Mouse (Mus musculus) mesoderm, embryonic 11.5 days (tissue): ENCODE data around the gene Shank1.

Experiments
- DNase-seq: peaks from one replicate; pipeline ENCODE4 v3.0.0-alpha.2; 2012; ENCODE audit warnings: low read depth, low spot score

Shank1 gene

DNA sequence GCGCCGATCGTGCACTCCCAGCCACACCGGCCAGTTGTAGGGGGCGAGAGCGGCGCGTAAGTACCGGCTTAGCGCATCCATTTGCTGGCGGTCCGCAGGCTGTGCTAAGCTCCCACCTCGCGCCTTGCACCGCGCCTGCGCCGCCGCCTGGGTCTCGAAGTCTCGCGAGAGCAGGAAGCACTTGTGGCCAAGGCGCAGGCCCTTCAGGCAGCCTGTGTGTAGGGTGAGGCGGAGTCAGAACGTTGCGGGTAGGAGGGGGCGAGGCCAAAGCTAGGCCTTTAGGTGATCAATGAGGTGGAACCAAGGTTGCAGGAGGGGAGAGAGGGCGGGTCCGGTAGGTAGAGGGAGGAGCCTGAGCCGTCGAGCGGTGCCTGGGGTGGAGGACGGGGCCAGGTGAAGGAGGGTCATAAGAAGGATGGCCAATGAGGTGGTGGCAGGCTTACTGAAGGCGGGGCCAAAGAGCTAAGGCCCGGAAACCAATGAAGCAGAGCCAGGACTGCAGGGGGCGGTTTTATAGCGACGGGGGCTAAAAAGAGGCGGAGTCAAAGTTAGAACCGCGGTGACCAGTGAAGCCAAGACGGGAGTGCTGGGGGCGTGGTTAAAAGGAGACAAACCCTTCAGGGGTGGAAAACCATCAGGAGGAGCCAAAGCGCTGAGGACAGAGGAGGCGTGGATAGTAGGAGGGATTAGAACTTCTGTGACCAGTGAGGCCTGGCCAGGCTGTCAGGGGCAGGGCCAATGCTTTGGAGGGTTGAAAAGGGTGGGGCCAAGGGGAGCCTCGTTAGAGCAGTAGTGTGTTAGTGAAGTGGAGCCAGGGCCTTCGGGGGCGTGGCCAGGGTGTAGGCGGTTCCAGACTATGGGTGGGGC, 5.0 kb upstream of the Shank1 start:
- peak; percentile 99 for DNase-seq

- DNase-seq, result no peak
Observed at GRCm38 (mm10) chr7:44305686-44306085, 4.4 kb upstream of the Shank1 start.

DNA sequence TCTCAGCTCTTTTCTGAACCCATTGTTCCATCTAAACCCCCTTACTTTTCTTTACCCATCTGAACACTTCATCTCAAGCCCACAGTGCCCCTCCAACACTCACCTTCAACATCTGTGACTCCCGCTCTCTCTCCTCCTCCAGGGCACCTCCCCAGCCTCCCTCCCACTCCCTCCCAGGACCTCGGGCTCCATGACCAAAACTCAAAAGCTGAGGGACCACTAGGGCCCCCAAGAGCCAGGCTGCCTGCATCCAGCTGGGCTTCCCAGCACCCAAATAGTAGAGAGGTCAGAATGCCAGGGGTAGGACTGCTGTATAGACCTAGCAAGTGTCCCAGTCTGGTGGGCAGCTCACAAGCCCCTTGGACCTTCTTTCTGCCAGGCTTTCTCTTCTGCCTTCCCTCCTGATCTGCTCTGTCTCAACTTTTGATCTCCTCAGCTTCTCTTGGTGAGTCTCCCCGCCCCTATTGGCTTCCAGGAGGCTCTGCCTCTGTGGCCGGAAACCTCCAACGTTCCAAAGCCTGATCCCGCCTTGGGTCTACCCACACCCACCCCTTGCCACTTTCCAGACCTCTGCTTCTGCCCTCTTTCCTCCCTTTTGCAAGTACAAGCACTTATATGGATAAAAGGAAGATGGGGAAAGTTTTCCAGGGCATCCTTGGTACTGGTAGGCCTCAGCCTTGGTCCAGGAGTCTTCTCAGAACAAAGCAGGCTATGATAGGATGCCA, 3.4 kb upstream of the Shank1 start, which contains the start of gene Clec11a:
Clec11a (minus strand) TSS at position 387 of the 725 bp plus-strand sequence.
- DNase-seq, result no peak

DNA sequence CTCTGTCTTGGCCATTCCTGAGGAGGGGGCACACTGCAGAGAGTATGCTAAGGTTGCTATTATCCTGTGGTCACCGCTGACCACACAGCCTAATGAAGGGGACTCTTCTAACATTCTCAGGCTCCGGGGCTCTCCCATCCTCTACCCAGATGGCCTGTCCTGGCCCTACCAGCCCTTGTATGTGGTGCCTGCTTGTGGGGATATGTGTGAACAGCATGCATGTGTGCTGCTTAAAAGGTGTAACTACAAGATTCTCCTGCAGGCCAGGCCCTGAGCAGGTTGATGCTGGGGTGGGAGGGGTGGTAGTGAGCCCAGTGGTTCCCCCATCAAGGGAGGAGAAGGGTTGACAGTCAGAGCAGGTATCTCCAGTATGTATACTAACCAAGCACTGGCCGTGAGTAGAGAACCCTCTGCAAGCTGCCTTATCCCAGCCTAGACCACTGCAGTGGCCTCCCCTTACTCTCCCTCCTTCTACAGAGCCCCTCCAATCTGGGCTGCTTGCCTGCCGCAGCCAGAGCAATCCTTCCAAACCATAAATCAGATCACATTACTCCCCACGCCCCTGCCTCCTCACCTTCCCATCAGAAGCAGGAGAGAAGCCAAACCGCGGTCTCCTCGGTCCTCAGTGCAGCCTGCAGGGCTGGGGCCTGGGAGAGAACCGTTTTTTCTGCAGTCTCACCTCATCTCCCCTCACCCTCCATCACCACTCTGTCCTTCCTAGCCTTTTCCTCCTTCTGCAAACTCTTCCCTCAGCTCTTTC, 2.6 kb upstream of the Shank1 start:
- DNase-seq, result no peak

DNA sequence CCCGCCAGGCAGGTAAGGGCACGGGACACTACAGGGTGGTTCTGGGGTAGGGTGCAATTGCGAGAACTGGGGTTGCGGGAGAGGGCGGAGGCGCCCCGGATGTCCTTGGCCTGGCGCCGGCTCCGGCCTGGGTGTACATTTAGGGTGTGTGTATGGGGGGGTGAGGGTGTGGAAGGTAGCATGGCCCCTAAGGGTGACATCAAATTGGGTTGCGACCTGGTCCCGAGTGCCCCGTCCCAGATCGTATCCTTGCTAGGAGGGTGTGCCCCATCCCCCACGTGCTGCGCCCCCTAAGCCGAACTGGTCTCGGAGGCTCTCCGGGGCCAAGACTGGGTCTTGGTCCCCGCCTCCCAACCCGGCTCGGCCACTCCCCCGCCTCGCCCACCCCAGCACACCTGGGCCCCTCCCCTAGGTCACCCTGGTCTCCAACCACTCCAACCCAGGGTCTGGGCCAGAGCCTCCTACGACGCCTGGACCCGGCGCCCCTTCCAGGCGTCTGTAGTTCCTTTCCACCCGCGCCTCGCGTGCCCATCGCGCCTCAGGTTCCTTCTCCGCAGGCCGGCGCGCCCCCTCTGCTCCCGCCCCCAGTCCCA, 328 bp downstream of the Shank1 start:
- DNase-seq, result no peak

DNA sequence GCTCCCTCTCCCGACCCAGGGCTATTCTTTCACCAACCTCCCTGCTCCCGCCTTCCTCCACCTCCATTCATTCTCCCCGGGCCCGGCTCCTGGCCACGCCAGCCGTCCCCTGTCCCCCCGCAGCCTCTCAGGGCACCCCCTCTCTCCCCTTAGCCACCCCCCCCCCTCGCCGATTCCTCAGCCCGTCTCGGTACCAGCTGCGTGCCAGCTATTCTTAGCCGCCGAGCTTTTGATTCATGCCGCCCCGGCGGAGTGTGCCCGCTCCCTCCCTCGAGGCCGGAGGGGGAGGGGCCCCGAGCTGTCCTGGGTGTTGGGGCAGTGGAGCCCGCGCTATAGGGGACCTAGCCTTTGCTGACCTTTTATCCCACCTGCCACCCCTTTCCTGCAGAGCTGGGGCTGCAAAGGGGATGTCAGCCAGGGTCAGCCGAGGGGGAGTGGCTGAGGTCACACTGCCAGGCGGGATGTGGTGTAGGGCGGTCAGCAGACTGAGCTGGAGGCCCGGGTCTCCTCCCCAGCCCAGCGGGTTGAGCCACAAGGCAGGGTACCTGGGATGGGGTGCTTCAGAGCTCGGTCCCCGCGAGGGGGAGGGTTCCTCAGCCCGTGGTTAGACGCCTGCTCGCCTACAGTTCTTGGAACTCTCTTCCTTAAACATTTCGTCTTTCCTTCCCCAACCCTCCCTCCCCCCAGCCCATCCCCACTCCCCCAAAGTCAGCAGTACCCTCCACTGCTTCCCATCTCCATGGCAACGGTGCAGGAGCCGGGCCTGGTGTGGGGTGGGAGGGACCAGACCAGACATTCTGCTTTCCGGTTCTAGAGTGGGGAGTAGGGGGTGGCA, 1.0 kb downstream of the Shank1 start:
- DNase-seq, result peak; percentile 49

GRCm38 (mm10) chr7:44311713-44312304, 1.8 kb downstream of the Shank1 start:
- DNase-seq, result no peak

DNA sequence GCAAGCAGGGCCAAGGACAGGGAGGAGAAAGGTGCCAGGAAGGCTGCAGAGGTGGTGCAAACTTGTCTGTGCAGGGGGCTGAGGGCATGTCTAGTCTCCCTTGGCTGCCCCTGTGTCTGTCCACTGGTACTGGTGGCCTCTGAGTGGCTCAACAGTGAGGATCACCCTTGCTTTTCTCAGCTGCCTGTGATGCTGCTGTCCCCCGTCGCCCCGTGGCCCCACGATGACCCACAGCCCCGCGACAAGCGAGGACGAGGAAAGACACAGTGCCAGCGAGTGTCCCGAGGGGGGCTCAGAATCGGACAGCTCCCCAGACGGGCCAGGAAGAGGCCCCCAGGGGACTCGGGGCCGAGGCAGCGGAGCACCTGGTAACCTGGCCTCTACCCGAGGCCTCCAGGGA, 2.4 kb downstream of the Shank1 start:
- no peak for DNase-seq

- DNase-seq, result no peak
Observed at GRCm38 (mm10) chr7:44317913-44318312, 7.9 kb downstream of the Shank1 start.

DNA sequence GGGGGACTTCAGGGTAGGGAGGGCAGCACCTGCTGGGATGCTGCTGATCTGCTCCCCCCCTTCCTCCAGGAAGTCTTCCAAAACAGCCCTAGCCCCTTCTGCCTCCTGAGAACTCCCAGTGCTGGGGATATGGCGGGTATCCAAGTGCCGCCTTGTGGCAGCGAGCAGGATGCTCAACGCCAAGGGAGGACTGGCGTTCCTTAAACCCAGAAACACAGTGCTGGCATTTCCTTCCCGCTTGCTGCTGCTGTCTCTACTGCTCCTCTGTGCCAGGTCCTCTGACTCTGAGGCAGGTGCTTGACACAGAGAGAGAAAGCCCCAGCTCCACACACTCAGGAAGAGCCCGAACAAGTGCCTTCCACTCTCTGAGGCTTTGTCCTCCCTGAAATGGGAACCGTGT, 10.8 kb downstream of the Shank1 start:
- no peak for DNase-seq

DNA sequence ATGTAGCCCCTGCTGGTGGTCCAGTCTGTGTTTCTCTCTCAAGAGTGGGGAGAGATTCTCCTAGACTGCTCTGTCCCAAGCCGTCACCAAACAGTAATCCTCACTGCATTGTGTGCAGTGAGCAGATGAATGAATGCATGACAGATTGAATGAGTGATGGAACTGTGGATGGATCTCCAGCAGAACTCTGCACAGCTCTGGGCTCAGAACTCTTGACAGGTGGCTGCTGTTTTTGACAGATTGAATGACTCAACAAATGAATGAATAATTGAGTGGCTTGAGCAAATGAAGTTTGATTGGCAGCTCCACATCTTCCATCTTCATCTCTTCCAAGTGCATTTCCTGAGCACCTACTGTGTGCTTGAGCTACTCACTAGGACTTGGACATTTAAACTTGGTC, 12.2 kb downstream of the Shank1 start:
- DNase-seq, result no peak

- no peak for DNase-seq
Observed at GRCm38 (mm10) chr7:44326614-44327013, 16.6 kb downstream of the Shank1 start.

DNA sequence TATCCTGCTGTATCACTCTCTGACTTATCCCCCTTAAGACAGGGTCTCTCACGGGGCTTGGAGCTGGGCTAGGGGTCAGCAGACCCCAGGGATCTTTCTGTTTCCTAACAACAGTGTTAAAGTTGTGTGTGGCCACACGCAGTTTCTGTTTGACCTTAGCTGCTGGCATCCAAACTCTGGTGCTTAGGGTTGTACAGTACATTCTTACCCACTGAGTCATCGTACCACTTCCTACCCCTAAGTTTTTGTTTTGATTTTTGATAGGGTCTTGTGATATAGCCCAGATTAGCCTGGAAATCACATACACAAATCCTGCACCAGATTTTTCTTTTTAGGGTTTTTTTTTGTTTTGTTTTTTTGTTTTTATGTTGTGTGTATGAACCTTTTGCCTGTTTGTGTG, 22.3 kb downstream of the Shank1 start:
- no peak for DNase-seq

DNA sequence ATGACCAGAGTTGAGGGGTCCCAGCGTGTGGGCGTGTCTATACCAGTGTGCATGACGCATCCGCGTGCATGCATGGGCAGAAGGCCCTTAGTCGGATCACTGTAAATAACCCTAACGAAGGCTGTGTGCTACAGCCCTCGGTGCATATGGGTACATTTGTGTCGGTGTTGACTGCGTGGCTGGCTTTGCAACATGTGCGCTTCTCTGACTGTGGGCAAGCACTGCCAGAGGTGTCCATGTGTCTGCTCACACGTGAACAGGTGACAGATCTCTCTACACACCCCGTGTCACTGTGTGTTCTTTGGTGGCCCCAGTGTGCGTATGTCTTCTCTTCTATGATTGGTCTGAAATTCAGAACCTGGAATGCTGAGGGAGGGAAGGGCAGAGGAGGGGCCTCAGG, 24.1 kb downstream of the Shank1 start:
- DNase-seq, result no peak

- peak; percentile 67 for DNase-seq
Observed at GRCm38 (mm10) chr7:44335031-44335878, 25.2 kb downstream of the Shank1 start.

GRCm38 (mm10) chr7:44336046-44337021, 26.3 kb downstream of the Shank1 start:
- no peak for DNase-seq

DNA sequence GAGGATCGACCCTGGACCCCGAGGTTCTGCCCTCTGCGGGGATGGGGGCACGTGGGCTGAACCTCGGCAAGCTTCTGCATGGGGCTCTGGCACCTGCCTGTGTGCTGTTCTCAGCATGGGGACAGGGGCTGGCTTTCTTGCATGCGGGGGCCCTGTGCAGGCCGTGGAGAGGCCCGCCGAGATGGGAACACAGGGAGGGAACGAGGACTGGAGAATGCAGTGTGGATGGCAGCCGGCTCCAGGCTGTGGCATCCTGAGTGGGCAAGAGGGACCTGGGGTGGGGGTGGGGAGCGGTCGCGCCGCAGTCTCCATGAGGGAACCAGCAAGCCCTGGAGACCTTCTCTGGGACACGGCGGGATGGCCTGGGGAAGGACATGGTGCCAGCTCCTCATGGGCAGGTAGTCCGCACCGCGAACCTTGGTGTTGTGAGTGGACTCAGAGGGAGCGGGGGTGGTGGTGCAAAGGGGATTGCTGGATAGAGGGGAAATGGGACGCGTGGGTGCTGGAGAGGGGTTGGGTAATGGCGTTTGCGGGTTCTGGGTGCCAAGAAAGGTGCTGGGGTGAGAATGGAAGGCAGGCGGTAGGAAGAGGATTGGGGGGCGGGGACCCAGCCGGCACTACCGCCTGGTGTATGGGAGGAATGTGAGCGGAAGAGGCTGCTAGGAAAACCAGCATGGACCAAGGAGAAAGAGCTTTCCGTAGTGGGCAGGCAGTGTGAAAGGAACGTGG, 27.2 kb downstream of the Shank1 start:
- no peak for DNase-seq

GRCm38 (mm10) chr7:44340226-44340625, 30.2 kb downstream of the Shank1 start:
- DNase-seq, result no peak
